Mouse (Mus musculus) left cerebral cortex, postnatal 25 days (tissue): ENCODE measurements around the gene Dnajc15. TPM values are rescaled to one million over a fixed set of nuclear protein-coding genes. Genes with fewer than 3 reads are reported as not detected.
"Not testable (repeated sequence)": the region's sequence is repeated elsewhere in the genome, so short reads cannot be mapped to it uniquely, and the experiment has no call there.

Experiments
- DNase-seq, 2 experiments: peaks; one replicate each; pipeline ENCODE4 v3.0.0; 2022; ENCODE audit warnings: low spot score in 2 of 2, mixed read lengths in 1 of 2
- intact Hi-C: fragments of 180-260 bp; cut with DNase I; formaldehyde crosslinking; loops from one replicate; pipeline ENCODE4 v1.15.1; 2025
- total RNA-seq, 2 experiments: library from RNA; stranded (reverse); gene quantifications; 2 replicates each; pipeline ENCODE4 v1.2.3; 2021

Gene Dnajc15
- 10 to 100 TPM; 69.5 to 72.0 TPM for total RNA-seq

- DNase-seq, result peak; percentile 84 to 85
- intact Hi-C loops, result no loop called here
Observed at GRCm38 (mm10) chr14:77874304-77875241, at the start of gene Dnajc15. Gene Dnajc15 (minus strand): TSS chr14:77875125.

- DNase-seq, result no peak
- intact Hi-C loops, result no loop called here
Observed at GRCm38 (mm10) chr14:77923076-77923865, 48.3 kb upstream of the Dnajc15 start.

GRCm38 (mm10) chr14:77921641-77922040 is 46.7 kb upstream of the Dnajc15 start:
- intact Hi-C loops, result no loop called here
- DNase-seq, result no peak

GRCm38 (mm10) chr14:77915776-77916175 is 40.9 kb upstream of the Dnajc15 start:
- intact Hi-C loops, result no loop called here
- DNase-seq, result no peak

GRCm38 (mm10) chr14:77906586-77906985 is 31.7 kb upstream of the Dnajc15 start:
- intact Hi-C loops, result no loop called here

GRCm38 (mm10) chr14:77905466-77905865 is 30.5 kb upstream of the Dnajc15 start:
- DNase-seq, result no peak
- intact Hi-C loops, result no loop called here

More at GRCm38 (mm10) chr14:77906586-77906985, 31.7 kb upstream of the Dnajc15 start:
- DNase-seq, result no peak

- no peak for DNase-seq
- intact Hi-C loops, result no loop called here
Observed at GRCm38 (mm10) chr14:77904171-77904762, 29.3 kb upstream of the Dnajc15 start, which contains the start of gene Epsti1. Gene Epsti1 (plus strand): TSS chr14:77904239.

GRCm38 (mm10) chr14:77902541-77902940 is 27.6 kb upstream of the Dnajc15 start:
- intact Hi-C loops, result no loop called here
- no peak for DNase-seq

GRCm38 (mm10) chr14:77895951-77896350 is 21.0 kb upstream of the Dnajc15 start:
- intact Hi-C loops, result no loop called here
- DNase-seq, result no peak

- DNase-seq, result no peak
- intact Hi-C loops, result no loop called here
Observed at GRCm38 (mm10) chr14:77889911-77890310, 15.0 kb upstream of the Dnajc15 start.

- DNase-seq, result no peak
Observed at GRCm38 (mm10) chr14:77886941-77887340, 12.0 kb upstream of the Dnajc15 start.

GRCm38 (mm10) chr14:77886376-77886775 is 11.5 kb upstream of the Dnajc15 start:
- intact Hi-C loops, result no loop called here
- no peak for DNase-seq

More at GRCm38 (mm10) chr14:77886941-77887340, 12.0 kb upstream of the Dnajc15 start:
- intact Hi-C loops, result no loop called here

GRCm38 (mm10) chr14:77882669-77883068 is 7.7 kb upstream of the Dnajc15 start:
- intact Hi-C loops, result no loop called here
- no peak for DNase-seq

- no peak for DNase-seq
- intact Hi-C loops, result no loop called here
Observed at GRCm38 (mm10) chr14:77881998-77882397, 7.1 kb upstream of the Dnajc15 start.

GRCm38 (mm10) chr14:77877876-77878275 is 3.0 kb upstream of the Dnajc15 start:
- intact Hi-C loops, DNase-seq: not testable (repeated sequence)

GRCm38 (mm10) chr14:77876199-77876598 is 1.3 kb upstream of the Dnajc15 start:
- intact Hi-C loops, result no loop called here
- no peak for DNase-seq

- DNase-seq, result no peak
- intact Hi-C loops, result no loop called here
Observed at GRCm38 (mm10) chr14:77871380-77871975, 3.4 kb downstream of the Dnajc15 start.

- no peak for DNase-seq
- intact Hi-C loops, result no loop called here
Observed at GRCm38 (mm10) chr14:77870926-77871325, 4.0 kb downstream of the Dnajc15 start.

- intact Hi-C loops, result no loop called here
- no peak for DNase-seq
Observed at GRCm38 (mm10) chr14:77867601-77868000, 7.3 kb downstream of the Dnajc15 start.

- intact Hi-C loops, result no loop called here
- no peak for DNase-seq
Observed at GRCm38 (mm10) chr14:77864510-77864909, 10.4 kb downstream of the Dnajc15 start.
